Mouse (Mus musculus) spleen, adult 2 months (tissue): ENCODE data around the gene Nuak2.

ENCODE experiments used
- CTCF ChIP-seq: fragments of 200-500 bp; IDR thresholded peaks from 2 replicates; pipeline ENCODE4 v1.5.1; 2011; ENCODE audit warnings: mild to moderate bottlenecking, inconsistent platforms; ENCODE audit not compliant: insufficient read depth, insufficient read length, insufficient replicate concordance; ENCODE audit errors: extremely low read depth
- POLR2A ChIP-seq: fragments of 200-500 bp; IDR thresholded peaks from 2 replicates; pipeline ENCODE4 v1.6.1; 2011; ENCODE audit warnings: low read depth, low read length, inconsistent platforms

DNA sequence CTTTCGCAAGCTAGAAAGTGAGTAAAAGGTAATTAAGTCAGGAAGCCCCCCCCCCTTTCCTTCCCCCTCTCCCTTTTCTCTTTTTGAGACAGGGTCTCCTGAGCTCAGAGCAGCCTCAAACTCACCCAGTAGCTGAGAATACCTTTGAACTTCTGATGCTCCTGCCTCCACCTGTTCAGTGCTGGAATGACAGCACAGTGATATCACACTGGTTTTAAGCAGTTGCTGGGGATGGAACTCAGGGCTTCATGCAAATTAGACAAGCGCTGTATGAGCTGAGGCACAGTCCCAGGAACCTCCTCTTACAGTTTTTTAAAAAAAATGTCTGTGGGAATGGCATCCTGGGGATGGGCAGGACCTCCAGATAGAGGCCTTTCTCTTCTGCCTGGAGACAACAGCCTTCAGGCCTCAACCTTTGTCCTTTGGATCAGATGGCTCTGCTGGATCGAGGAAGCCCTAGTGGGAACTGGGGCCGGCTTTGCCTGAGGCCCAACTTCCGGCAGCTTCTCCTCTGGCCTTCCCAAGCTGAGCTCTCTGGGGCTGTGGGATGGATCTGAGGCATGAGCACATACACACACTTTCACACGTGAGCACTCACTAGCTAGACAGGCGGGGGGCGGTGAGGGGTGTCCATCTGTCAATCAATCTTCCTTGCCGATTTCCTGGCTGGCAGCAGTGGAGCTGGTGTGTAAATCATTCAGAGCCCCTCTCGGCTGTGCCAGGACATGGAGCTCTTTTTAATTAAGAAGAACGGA is 24.8 kb upstream of the Nuak2 start:
- TF ChIP-seq CTCF, result no peak
- TF ChIP-seq POLR2A, result no peak
